Mouse (Mus musculus) frontal cortex, postnatal 25 days (tissue): ENCODE measurements around the gene Gm8914.
"Not testable (repeated sequence)": the region's sequence is repeated elsewhere in the genome, so short reads cannot be mapped to it uniquely, and the experiment has no call there.

Experiments used
- DNase-seq, 2 experiments: peaks; one replicate each; pipeline ENCODE4 v3.0.0; 2022; ENCODE audit warnings: low spot score in 2 of 2

Gene Gm8914

GRCm38 (mm10) chrX:91479826-91480225 is at the start of gene Gm8914:
Gene Gm8914, plus strand, starts transcription at chrX:91480126.
- DNase-seq: not testable (repeated sequence)
